Mouse (Mus musculus) gastrocnemius, postnatal 14 days (tissue): ENCODE data around the gene Olfr259. TPM values are rescaled to one million over a fixed set of nuclear protein-coding genes. Genes with fewer than 3 reads are reported as not detected.

Experiments used
- DNase-seq: peaks from one replicate; pipeline ENCODE4 v3.0.0; 2021; ENCODE audit warnings: mixed read lengths
- intact Hi-C: fragments of 180-260 bp; cut with DNase I; formaldehyde crosslinking; loops from one replicate; pipeline ENCODE4 v1.15.1; 2025; ENCODE audit warnings: low total_unique reads
- long read RNA-seq, 2 experiments: library from polyadenylated mRNA; stranded (forward); transcript quantifications; one replicate each; pipeline ENCODE4 v2.0.0; 2021
- total RNA-seq, 2 experiments: library from RNA; stranded (reverse); gene quantifications; 2 replicates each; pipeline ENCODE4 v1.2.3; 2021

Gene Olfr259
- not detected for total RNA-seq
- long read RNA-seq, experiment 1: 0 reads
- long read RNA-seq, experiment 2: 0 reads

DNA sequence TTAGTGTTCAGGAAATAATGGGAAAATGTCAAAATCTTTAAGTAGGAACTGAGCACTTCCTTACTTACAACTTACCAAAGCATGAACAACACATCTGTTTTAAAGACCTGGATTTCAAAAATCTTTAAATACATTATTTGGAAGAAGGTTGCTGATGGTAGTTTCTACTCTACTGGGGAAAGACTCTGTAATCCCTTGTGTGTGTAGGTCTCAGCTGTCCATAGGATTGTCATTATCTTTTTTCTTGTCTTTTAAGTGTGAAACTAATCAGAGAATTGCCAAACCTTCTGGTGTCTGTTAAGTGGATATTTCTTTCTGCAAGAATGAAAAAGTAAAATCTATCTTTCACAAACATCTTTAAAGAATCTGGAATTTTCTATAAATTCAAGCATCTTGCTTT, at the start of gene Olfr259:
TSS of gene Olfr259 (minus strand) at position 101 of the 400 bp plus-strand sequence.
- intact Hi-C loops: no loop called here
- DNase-seq: no peak

DNA sequence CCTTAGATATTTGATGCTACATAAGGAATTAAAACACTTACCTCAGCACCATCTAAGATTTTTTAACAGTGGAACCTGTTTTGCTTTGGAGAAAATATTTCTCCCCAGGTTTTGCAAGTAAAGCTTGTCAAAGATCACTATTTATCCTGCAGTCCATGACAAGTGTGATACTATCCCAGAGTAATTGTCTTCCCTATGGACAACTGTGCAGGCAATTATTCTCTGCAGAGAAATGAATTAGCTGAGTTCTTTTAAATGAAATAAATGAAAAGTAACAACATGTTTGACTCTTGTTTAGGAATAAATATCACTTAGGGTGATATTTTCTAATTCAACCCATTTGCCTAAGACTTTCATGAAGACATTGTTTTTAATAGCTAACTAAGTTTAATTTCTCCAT, 38.2 kb upstream of the Olfr259 start, which contains the start of gene Olfr1111:
TSS of gene Olfr1111 (minus strand) at position 101 of the 400 bp plus-strand sequence.
- DNase-seq: no peak
- intact Hi-C loops: no loop called here

DNA sequence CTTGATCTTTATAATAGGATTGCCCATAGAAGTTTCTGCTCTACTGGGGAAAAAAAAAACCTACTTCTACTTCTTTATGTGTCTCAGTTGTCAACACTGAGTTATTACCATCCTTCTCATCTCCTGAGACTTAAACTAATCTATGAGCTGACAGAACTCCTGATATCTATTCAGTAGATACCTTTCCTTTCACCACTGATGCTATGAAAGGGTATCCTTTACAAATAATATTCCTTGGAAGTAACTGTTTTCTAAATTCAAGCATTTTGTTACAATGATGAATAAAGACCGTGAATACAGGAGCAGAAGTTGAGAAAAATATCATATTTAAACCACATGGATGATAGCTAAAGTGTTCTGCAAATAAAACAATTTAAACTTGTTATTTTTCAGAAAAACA, 25.8 kb upstream of the Olfr259 start, which contains the start of gene Olfr1110:
TSS of gene Olfr1110 (minus strand) at position 101 of the 400 bp plus-strand sequence.
- DNase-seq: no peak
- intact Hi-C loops: no loop called here

DNA sequence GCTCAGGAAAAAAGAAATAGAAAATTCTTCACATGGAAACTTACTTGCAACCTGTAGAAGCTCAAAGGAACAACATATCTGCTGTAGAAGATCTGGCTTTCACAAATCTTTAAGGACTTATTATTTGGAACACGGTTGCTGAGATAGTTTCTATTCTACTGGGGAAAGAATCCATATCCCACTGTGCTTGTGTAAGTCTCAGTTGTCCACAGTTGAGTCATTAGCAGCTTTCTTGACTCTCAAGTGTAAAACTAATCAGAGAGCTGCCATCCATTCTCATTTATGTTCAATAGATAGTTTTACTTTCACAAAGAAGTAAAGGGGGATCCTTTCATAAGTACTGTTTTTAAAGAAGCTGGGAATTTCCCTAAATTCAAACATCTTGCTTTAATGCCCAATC, 18.5 kb downstream of the Olfr259 start, which contains the start of gene Olfr1109:
TSS of gene Olfr1109 (minus strand) at position 101 of the 400 bp plus-strand sequence.
- intact Hi-C loops: no loop called here
- no peak for DNase-seq

DNA sequence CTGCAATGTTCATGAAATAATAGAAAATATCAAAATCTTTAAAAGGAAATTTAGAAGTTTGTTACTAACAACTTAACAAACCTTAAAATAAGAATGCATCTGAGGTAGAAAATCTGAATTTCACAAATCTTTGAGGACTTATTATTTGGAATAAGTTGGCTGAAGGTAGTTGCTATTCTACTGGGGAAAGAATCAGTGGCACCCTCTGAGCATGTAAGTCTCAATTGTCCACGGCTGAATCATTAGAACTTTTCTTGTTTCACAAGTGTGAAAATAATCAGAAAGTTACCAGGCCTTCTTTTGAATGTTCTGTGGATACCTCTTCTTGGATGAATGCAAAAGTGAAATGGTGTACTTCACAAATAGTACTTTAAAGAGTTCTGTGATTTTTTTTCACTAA, 38.6 kb downstream of the Olfr259 start, which contains the start of gene Olfr1107:
TSS of gene Olfr1107 (minus strand) at position 101 of the 400 bp plus-strand sequence.
- intact Hi-C loops: no loop called here

More for the DNA sequence above, 38.6 kb downstream of the Olfr259 start, which contains the start of gene Olfr1107:
- DNase-seq: no peak

Other genes starting within 250 kb of the Olfr259 start
- not detected for gene Gm13723, start 239.8 kb downstream of the Olfr259 start, total RNA-seq
- gene Olfr1097, start 222.4 kb downstream of the Olfr259 start, total RNA-seq: not detected
- gene Olfr1098, start 190.0 kb downstream of the Olfr259 start, total RNA-seq: not detected
- gene Olfr1099, start 153.9 kb downstream of the Olfr259 start, total RNA-seq: not detected
- not detected for gene Olfr1100, start 134.6 kb downstream of the Olfr259 start, total RNA-seq
- gene Olfr1101, start 123.3 kb downstream of the Olfr259 start, total RNA-seq: not detected
- gene Olfr1102, start 116.2 kb downstream of the Olfr259 start, total RNA-seq: not detected
- not detected for gene Olfr1104, start 87.5 kb downstream of the Olfr259 start, total RNA-seq
- not detected for gene Olfr1105, start 78.0 kb downstream of the Olfr259 start, total RNA-seq
- not detected for gene Olfr1106, start 62.3 kb downstream of the Olfr259 start, total RNA-seq
- gene Olfr1107, start 38.8 kb downstream of the Olfr259 start, total RNA-seq: not detected
- gene Olfr1109, start 18.6 kb downstream of the Olfr259 start, total RNA-seq: not detected
- not detected for gene Olfr1110, start 25.7 kb upstream of the Olfr259 start, total RNA-seq
- not detected for gene Olfr1111, start 38.1 kb upstream of the Olfr259 start, total RNA-seq
- gene Olfr1112, start 73.2 kb upstream of the Olfr259 start, total RNA-seq: not detected
- gene Olfr1113, start 94.4 kb upstream of the Olfr259 start, total RNA-seq: not detected
- not detected for gene Olfr1115, start 133.4 kb upstream of the Olfr259 start, total RNA-seq
- gene Olfr1116, start 153.0 kb upstream of the Olfr259 start, total RNA-seq: not detected
- gene Olfr1118, start 193.0 kb upstream of the Olfr259 start, total RNA-seq: not detected
- not detected for gene Olfr1120, start 240.2 kb upstream of the Olfr259 start, total RNA-seq